Mouse (Mus musculus) heart, adult 18-20 months (tissue): ENCODE measurements around the gene Dlgap4. TPM values are rescaled to one million over a fixed set of nuclear protein-coding genes. Genes with fewer than 3 reads are reported as not detected.

Source experiments
- DNase-seq, 2 experiments: peaks; one replicate each; pipeline ENCODE4 v3.0.0; 2021 to 2022; ENCODE audit warnings: mixed read lengths in 1 of 2
- total RNA-seq, 2 experiments: library from RNA; stranded (reverse); gene quantifications; 2 replicates each; pipeline ENCODE4 v1.2.3; 2021

The Dlgap4 gene
- total RNA-seq, 2 experiments from 2014 or later = 31.7 to 36.7 TPM

GRCm38 (mm10) chr2:156658751-156659150 lies 45.2 kb downstream of the Dlgap4 start:
- DNase-seq = no peak

GRCm38 (mm10) chr2:156659981-156660380 lies 46.5 kb downstream of the Dlgap4 start:
- no peak for DNase-seq

- DNase-seq = no peak
These were observed 49.7 kb downstream of the Dlgap4 start for GRCm38 (mm10) chr2:156663162-156663561.

GRCm38 (mm10) chr2:156664407-156664806 lies 50.9 kb downstream of the Dlgap4 start:
- no peak for DNase-seq

- DNase-seq = no peak
These were observed 51.6 kb downstream of the Dlgap4 start for GRCm38 (mm10) chr2:156664993-156665518.

GRCm38 (mm10) chr2:156665620-156666196 lies 52.2 kb downstream of the Dlgap4 start:
- no peak for DNase-seq

- DNase-seq = no peak
These were observed 52.7 kb downstream of the Dlgap4 start for GRCm38 (mm10) chr2:156666231-156666630.

- no peak for DNase-seq
These were observed 53.8 kb downstream of the Dlgap4 start for GRCm38 (mm10) chr2:156667290-156667689.

- no peak for DNase-seq
These were observed 55.1 kb downstream of the Dlgap4 start for GRCm38 (mm10) chr2:156668625-156669024.

- no peak for DNase-seq
These were observed 59.8 kb downstream of the Dlgap4 start for GRCm38 (mm10) chr2:156673307-156673706.

- no peak for DNase-seq
These were observed 60.6 kb downstream of the Dlgap4 start for GRCm38 (mm10) chr2:156673881-156674669.

GRCm38 (mm10) chr2:156676885-156677284 lies 63.4 kb downstream of the Dlgap4 start:
- peak in 1 of 2 experiments; percentile 25 for DNase-seq

GRCm38 (mm10) chr2:156678112-156678511 lies 64.6 kb downstream of the Dlgap4 start:
- no peak for DNase-seq

GRCm38 (mm10) chr2:156682965-156683364 lies 69.5 kb downstream of the Dlgap4 start:
- DNase-seq = no peak

GRCm38 (mm10) chr2:156685999-156686398 lies 72.5 kb downstream of the Dlgap4 start:
- DNase-seq = no peak

GRCm38 (mm10) chr2:156686754-156687153 lies 73.2 kb downstream of the Dlgap4 start:
- DNase-seq = no peak

- DNase-seq = no peak
These were observed 75.1 kb downstream of the Dlgap4 start for GRCm38 (mm10) chr2:156688604-156689003.

GRCm38 (mm10) chr2:156690833-156691232 lies 77.3 kb downstream of the Dlgap4 start:
- no peak for DNase-seq

- no peak for DNase-seq
These were observed 78.2 kb downstream of the Dlgap4 start for GRCm38 (mm10) chr2:156691746-156692145.

GRCm38 (mm10) chr2:156693241-156693807 lies 79.8 kb downstream of the Dlgap4 start:
- no peak for DNase-seq

GRCm38 (mm10) chr2:156697261-156697660 lies 83.8 kb downstream of the Dlgap4 start:
- DNase-seq = peak in 1 of 2 experiments; percentile 14

- DNase-seq = peak; percentile 28 to 36
These were observed 84.7 kb downstream of the Dlgap4 start for GRCm38 (mm10) chr2:156698168-156698567.

GRCm38 (mm10) chr2:156705473-156705872 lies 92.0 kb downstream of the Dlgap4 start:
- DNase-seq = peak; percentile 66 to 92
